Mouse (Mus musculus) fat pad, adult 2 months (tissue): ENCODE results near the gene Plcxd2.

Experiments
- DNase-seq: peaks from one replicate; pipeline ENCODE4 v3.0.0-alpha.2; 2011; ENCODE audit warnings: low read depth, low spot score; ENCODE audit errors: extremely low read depth

Plcxd2 gene

DNA sequence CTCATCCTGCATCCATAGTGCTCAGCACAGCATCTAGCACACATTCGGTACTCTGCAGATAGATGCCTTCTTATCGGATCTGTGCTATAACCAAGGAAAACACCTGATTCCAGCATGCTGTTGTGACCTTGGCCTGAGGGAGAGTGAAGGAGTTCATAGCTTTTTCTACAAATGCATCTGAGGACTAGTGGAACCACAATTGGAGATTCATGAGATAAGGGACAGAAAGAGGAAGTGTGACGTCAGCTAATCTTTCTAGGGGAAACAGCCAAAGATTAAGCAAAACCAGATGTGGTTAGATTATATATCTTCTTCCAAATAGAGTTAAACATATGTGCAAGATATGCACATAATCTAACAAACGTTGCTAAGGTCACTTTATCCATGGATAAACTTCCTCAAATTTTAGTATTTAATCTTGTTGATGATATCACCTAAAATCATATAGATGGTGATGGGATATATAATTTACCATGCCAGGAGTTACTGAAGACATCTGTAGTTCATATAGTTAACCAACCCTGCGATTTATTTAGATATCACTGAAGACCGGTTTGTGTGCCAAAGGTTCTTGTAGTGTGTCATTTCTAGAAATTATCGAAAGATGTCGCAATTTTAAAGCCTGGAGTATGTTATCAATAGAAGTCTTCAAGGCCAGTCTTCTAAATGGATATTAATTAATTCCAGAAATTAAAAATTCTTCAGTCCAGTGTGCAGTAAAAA, 67.7 kb downstream of the Plcxd2 start:
- no peak for DNase-seq

GRCm38 (mm10) chr16:45940701-45941100, 69.3 kb downstream of the Plcxd2 start:
- DNase-seq = no peak

DNA sequence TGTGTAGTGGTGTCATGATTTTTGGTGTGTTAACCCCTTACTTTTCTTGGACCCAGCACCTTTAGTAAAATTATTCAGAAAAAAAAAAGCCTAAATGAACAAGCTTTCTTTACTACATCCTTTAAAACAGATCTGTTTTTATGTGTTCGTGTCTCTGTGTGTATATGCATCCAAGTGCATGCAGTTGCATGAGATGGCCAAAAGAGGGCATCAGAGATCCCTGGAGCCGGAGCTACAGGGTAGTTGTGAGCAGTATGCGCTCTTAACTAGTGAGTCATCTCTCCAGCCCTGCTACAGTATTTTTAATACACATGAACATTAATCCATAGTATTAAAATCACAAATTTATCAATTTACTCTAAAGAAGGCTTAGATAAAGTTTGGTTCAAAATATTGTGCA, 70.6 kb downstream of the Plcxd2 start:
- DNase-seq = no peak

- DNase-seq = no peak
Observed at GRCm38 (mm10) chr16:45937381-45937780, 72.6 kb downstream of the Plcxd2 start.

DNA sequence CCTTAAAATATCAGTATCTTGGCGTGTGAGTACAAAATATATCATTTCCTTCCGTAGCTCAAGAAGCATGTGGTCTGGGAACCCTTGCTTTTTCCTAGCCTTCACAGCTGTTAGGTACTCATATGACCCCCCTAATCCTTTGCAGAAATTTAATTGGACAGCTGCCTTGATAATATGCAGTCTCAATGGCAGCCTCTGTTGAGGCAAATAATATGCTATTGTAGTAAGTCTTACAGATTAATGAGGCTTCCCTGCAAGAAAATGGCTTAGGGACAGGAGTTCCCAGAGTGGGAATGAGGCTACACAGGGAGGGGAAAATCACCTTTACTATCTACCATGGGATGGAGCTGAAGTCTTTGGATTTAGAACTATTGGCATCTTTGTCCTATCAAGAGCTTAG, 73.5 kb downstream of the Plcxd2 start:
- no peak for DNase-seq

GRCm38 (mm10) chr16:45935956-45936483, 74.0 kb downstream of the Plcxd2 start:
- DNase-seq = no peak

DNA sequence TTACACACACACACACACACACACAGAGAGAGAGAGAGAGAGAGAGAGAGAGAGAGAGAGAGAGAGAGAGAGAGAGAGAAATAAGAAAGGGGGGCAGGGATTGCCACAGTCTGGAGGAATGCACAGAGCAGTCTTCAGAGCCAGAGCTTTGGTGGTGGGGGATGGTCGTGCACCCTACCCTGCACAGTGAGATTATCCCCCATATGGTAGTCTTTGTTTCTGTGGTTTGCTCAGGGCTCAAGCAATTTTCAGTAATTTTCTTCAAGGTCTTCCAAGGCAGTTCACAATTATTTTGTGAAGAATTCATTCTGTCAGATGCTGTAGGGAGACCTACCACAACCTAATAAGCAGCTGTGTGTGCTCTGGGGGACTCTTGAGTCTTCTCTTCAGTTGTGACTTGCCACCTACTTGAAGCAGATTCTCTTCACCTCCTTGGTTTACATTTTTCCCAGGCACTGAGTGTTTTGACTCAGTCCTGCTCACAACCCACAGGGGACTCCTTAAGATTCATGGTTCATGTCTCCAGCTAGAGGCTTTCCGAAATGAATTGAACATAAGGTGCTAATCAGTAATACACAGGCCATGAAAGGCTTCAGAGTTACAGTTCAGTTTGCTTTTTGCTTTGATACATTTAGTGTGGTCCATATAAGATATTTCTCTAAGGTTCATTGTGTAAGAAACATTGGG, 75.2 kb downstream of the Plcxd2 start:
- no peak for DNase-seq

DNA sequence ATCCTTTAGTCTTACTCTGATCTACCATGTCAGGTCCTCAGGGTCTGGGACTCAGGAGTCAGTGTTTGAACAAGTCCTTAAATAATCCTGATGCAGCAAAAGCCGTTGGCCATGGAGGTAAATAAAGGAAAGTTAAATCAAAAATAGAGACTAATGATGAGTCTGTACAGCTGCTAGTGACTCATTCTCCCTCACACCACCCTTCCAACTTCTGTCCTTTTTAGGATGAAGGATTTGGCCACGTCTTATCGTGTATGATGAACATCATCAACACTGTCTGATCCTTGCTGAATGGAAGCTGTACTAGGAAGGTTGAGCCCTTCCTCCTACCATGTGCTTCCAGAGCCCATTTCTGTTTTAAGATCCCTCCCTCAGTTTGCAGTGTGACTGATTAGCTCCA, 79.7 kb downstream of the Plcxd2 start:
- no peak for DNase-seq

- no peak for DNase-seq
Observed at GRCm38 (mm10) chr16:45928090-45928489, 81.9 kb downstream of the Plcxd2 start.

DNA sequence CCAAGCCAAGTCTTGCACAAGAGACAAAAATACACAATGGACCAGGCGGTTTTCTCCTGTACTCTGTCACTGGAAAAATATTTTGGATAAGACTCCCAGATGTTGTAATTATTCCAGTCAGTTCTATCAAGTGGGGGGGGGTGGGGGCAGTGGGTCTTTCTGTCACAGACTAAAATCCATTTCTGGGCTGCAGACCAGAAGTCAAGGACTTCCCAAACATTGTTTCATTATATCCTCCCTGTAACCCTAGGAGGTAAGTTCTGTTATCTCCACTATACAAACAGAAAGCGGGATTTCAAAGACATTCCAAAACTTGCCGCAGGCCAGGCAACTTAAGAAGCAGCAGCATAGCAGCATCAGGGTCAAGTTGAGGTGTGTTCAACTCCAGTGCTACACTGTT, 82.4 kb downstream of the Plcxd2 start:
- no peak for DNase-seq

DNA sequence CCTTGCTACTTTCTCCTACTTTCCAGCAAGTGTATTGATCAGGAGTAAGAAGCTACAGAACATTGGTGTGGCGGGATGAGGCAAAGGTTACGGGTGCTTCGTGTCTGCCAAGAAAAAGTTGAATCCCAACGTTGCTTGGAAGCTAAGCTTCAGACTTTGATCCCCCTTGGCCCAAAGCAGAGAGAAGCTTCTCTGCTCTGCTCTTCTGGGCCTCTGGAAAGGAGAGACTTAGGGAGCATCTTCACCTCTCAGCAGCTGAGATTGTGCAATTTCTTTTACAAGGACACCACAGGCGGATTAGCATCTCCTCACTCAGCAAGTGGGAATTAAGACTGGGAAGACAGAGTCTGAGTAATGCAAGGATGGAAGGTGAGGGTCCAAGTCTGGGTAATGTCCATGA, 83.1 kb downstream of the Plcxd2 start:
- DNase-seq = no peak

DNA sequence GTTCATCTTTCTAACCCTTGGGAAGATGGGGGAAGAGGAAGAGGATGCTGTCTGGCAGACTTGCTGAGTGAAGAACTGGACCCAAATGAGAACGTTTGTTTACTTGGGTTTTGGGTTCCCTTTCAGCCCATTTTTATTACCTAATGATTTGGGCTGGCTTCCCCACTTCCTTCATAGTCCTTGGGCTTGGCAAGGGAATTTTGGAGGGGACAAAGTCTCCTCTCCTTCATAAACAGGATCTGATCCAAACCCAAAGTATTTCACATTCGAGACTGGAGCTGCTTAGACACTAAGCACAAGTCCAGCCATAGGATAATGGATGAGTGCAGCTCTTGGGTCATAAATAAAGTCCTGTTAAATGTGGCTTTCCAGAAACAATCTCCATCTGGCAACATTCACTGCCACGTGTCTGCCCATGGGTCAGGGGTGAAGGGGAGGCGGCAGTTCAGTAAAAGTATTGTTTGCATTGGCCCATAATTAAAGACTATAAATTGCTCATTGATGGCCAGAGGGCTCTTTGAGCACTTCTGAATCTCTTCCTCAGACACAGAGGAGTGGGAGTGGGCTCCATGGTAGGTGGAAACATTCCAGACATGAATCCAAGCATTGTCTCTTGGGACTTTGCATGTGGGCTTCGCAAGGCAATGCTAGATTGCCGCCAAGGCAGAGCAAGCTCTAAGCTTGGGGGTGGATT, 86.1 kb downstream of the Plcxd2 start:
- peak; percentile 13 for DNase-seq

- no peak for DNase-seq
Observed at GRCm38 (mm10) chr16:45922546-45923229, 87.3 kb downstream of the Plcxd2 start.

DNA sequence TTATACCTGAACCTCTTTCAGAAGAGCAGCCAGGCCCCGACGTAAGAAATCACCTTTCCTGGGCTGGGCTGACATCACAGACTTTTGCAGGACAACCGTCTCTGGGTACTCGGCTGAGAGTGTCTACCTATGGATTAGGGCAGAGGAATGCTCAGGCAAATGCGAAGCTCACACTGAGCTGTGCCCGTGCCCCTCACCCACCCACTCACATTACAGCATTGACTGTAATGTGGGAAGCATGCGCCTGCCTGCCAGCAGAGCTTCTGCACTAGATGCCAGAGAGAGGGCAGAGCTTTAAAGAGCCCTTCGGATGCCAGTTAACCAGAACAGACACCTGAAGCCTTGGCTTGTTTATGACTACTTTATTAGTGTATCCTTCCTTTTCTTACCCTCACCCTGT, 90.4 kb downstream of the Plcxd2 start:
- DNase-seq = no peak
